ENCODE assay signal across 9 mouse cellular contexts in the genomic region with DNA sequence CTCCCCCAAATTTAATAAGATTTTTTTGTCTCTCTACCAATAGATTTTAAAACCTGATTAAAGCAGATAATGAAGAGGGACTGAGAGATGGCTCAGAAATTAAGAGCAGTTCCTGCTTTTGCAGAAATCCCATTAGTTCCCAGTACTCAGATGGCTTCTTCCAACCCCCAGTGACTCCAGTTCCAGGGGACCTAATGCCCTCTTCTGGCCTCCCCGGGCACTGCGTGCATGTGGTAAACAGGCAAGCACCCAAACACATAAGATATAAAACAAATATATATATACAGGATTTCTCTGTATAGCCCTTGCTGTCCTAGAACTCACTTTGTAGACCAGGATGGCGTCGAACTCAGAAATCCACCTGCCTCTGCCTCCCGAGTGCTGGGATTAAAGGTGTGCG.
DNase-seq lines count a peak whose midpoint lies in the region; ATAC-seq and TF ChIP-seq lines count a peak whose summit lies in the region.
"Had no signal": no experiment of that assay in that cellular context is flagged by ENCODE, and none has a peak within 500 bp of the region (broad histone marks: within the 10 kb centered on the region; RNA-seq: fewer than 3 reads in every experiment).

No protein-coding gene starts in this region.

- H3K9ac ChIP-seq in kidney, embryonic 16.5 days (replicated peaks; ENCODE audit: low read length) = no peak overlapping the region
- H3K9ac ChIP-seq in CH12.LX (ENCODE audit: insufficient read depth, low read depth) = no peak overlapping the region

- no peak overlapping the region for H3K27ac ChIP-seq in kidney, adult 2 months (ENCODE audit: insufficient read depth, low read depth, low read length)
- no peak overlapping the region for H3K27ac ChIP-seq in kidney, embryonic 16.5 days (ENCODE audit: low read length)
- H3K27ac ChIP-seq in CH12.LX (ENCODE audit: insufficient read depth, low read depth) = no peak overlapping the region
- H3K27ac ChIP-seq: midbrain, embryonic 10.5 days had no signal

- H3K4me3 ChIP-seq in kidney, adult 2 months (ENCODE audit: insufficient read depth, low read depth, low read length) = no peak overlapping the region
- no peak overlapping the region for H3K4me3 ChIP-seq in kidney, embryonic 16.5 days (ENCODE audit: low read length)
- H3K4me3 ChIP-seq in CH12.LX (replicated peaks in 1 of 3; ENCODE audit: low read depth in 2 of 3, low read length in 2 of 3, poor library complexity in 1 of 3) = no peak overlapping the region
- H3K4me3 ChIP-seq: midbrain, embryonic 10.5 days had no signal

- 87% methylated on average over 6 of the region's 6 CpGs for WGBS in kidney, adult 2 months
- 84% methylated on average over 6 of the region's 6 CpGs for WGBS in kidney, embryonic 16.5 days

- TF ChIP-seq EP300 in CH12.LX (IDR thresholded peaks at IDR 0.05; ENCODE audit: low read length) = no peak

- H3K36me3 ChIP-seq in kidney, adult 2 months (ENCODE audit: control insufficient read depth, insufficient read depth, low read length) = no peaks in the 10 kb centered on the region; the same call in 1 of the 2 replicates
- H3K36me3 ChIP-seq in kidney, embryonic 16.5 days (ENCODE audit: insufficient read depth, low read length) = no peaks in the 10 kb centered on the region
- no peaks in the 10 kb centered on the region for H3K36me3 ChIP-seq in CH12.LX (replicated peaks in 1 of 2; ENCODE audit: control insufficient read depth in 1 of 2, insufficient read depth in 1 of 2, low read length in 1 of 2)
- H3K36me3 ChIP-seq: midbrain, embryonic 10.5 days had no signal

- dilution Hi-C loops in CH12.LX (cut with MboI; ENCODE audit: extremely low pct_ligation_motif_present, extremely low pct_unique_long_range_greater_than_20kb, low sequenced_read_pairs) = no loop called here

- TF ChIP-seq RAD21 in CH12.LX (IDR thresholded peaks at IDR 0.05; ENCODE audit: low read depth, low read length) = peak; percentile 61

- H3K4me2 ChIP-seq in kidney, embryonic 16.5 days (replicated peaks; ENCODE audit: low read depth, low read length) = no peak overlapping the region
- H3K4me2 ChIP-seq in CH12.LX (ENCODE audit: insufficient read depth, low read depth, poor library complexity, severe bottlenecking) = no peak overlapping the region

- TF ChIP-seq POLR2A in kidney, adult 2 months (IDR thresholded peaks at IDR 0.05; ENCODE audit: low read depth, low read length) = no peak
- no peak for TF ChIP-seq POLR2A in CH12.LX (IDR thresholded peaks at IDR 0.05; ENCODE audit: low read depth, low read length)

- peak; percentile 42; the same call in 1 of the 2 replicates for TF ChIP-seq CTCF in kidney, adult 2 months (conservative IDR thresholded peaks at IDR 0.05; ENCODE audit: insufficient read depth, insufficient read length, low read depth, low read length)
- TF ChIP-seq CTCF in CH12.LX (conservative IDR thresholded peaks at IDR 0.05 in 1 of 2, IDR thresholded peaks at IDR 0.05 in 1 of 2; ENCODE audit: low read depth in 2 of 2, low read length in 2 of 2) = peak; percentile 35 to 68; a peak in 3 of 4 replicates

- no peak for ATAC-seq in kidney, embryonic 16.5 days (ENCODE audit: low FRiP score, low TSS enrichment)

- no peaks in the 10 kb centered on the region for H3K4me1 ChIP-seq in kidney, adult 2 months (ENCODE audit: control insufficient read depth, insufficient read depth, low read length)
- H3K4me1 ChIP-seq in kidney, embryonic 16.5 days (ENCODE audit: insufficient read depth, low read length) = no peaks in the 10 kb centered on the region
- peaks cover 0 to 5% of the 10 kb centered on the region in 2 experiments; a peak in 2 of 4 replicates for H3K4me1 ChIP-seq in CH12.LX (ENCODE audit: control insufficient read depth in 1 of 2, insufficient read depth in 2 of 2)
- H3K4me1 ChIP-seq: midbrain, embryonic 10.5 days had no signal

- DNase-seq in kidney, adult 2 months = peak; percentile 23
- DNase-seq in 3T3-L1 (ENCODE audit: low read depth, low spot score) (peak; percentile 69), CH12.LX (ENCODE audit: extremely low read depth) (peak; percentile 42)
- peak; percentile 38 for DNase-seq in embryo, embryonic 10.5 days (ENCODE audit: low spot score)
- no peak for DNase-seq in layer of hippocampus, adult 18-20 months (ENCODE audit: low spot score in 2 of 2)
- no peak for DNase-seq in urinary bladder, postnatal 4 days (ENCODE audit: low spot score in 2 of 2)
- DNase-seq: right cerebral cortex, postnatal 25 days had no signal

- no peaks in the 10 kb centered on the region for H3K9me3 ChIP-seq in kidney, embryonic 16.5 days (ENCODE audit: low read length)
- H3K9me3 ChIP-seq in CH12.LX (replicated peaks; ENCODE audit: low read length) = no peaks in the 10 kb centered on the region

- no peaks in the 10 kb centered on the region for H3K79me2 ChIP-seq in CH12.LX (replicated peaks; ENCODE audit: control insufficient read depth, extremely low read depth, insufficient read depth, poor library complexity, severe bottlenecking)

- no peaks in the 10 kb centered on the region for H3K27me3 ChIP-seq in kidney, adult 2 months (replicated peaks; ENCODE audit: control insufficient read depth, insufficient read depth, low read length)
- no peaks in the 10 kb centered on the region for H3K27me3 ChIP-seq in kidney, embryonic 16.5 days (ENCODE audit: insufficient read depth, low read length)
- H3K27me3 ChIP-seq in CH12.LX (replicated peaks) = no peaks in the 10 kb centered on the region

- in situ Hi-C loops in CH12.LX (cut with MboI; ENCODE audit: low pct_ligation_motif_present, low pct_unique_long_range_greater_than_20kb, low sequenced_read_pairs) = no loop called here

TF ChIP-seq in CH12.LX, 34 proteins besides CTCF, POLR2A, EP300 and RAD21:
- TF ChIP-seq ZMIZ1 (IDR thresholded peaks at IDR 0.05; ENCODE audit: low read depth, low read length) (no peak), SMC3 (IDR thresholded peaks at IDR 0.05; ENCODE audit: low read depth, low read length) (peak; percentile 49), MXI1 (IDR thresholded peaks at IDR 0.05; ENCODE audit: low read depth, low read length) (no peak)

Comparison
In these comparisons a context has a peak if more than half of its experiments do, and no peak if none do; other contexts are left out.
1. DNase-seq: peak in kidney, adult 2 months (single experiment), 3T3-L1 (single experiment), CH12.LX (single experiment) and embryo, embryonic 10.5 days (single experiment); none in layer of hippocampus, adult 18-20 months (0 of 2) and urinary bladder, postnatal 4 days (0 of 2).